Mouse (Mus musculus): ENCODE measurements around the gene Tbxas1. TPM values are rescaled to one million over a fixed set of nuclear protein-coding genes. Genes with fewer than 3 reads are reported as not detected.

Gene Tbxas1
- polyA plus RNA-seq, 1 experiment = 1.2 TPM

GRCm38 (mm10) chr6:38900073-38900472 is 24.9 kb downstream of the Tbxas1 start:
- no peaks in the 10 kb centered on the region for H3K4me1 ChIP-seq (ENCODE audit: control insufficient read depth, insufficient read depth, low read length)
- no peak for TF ChIP-seq CTCF (IDR thresholded peaks at IDR 0.05; ENCODE audit: borderline replicate concordance, insufficient read depth, low read depth, low read length)
- TF ChIP-seq POLR2A (IDR thresholded peaks at IDR 0.05; ENCODE audit: borderline replicate concordance, insufficient read depth, low read length) = no peak
- no peak overlapping the region for H3K4me3 ChIP-seq (replicated peaks; ENCODE audit: insufficient read depth, low read depth, low read length)
- H3K27ac ChIP-seq (ENCODE audit: insufficient read depth, low read length) = no peak overlapping the region
- WGBS = 95% methylated on average over 4 of the region's 4 CpGs
- H3K27me3 ChIP-seq (ENCODE audit: control insufficient read depth, insufficient read depth, low read length) = no peaks in the 10 kb centered on the region
- no peak for DNase-seq

DNA sequence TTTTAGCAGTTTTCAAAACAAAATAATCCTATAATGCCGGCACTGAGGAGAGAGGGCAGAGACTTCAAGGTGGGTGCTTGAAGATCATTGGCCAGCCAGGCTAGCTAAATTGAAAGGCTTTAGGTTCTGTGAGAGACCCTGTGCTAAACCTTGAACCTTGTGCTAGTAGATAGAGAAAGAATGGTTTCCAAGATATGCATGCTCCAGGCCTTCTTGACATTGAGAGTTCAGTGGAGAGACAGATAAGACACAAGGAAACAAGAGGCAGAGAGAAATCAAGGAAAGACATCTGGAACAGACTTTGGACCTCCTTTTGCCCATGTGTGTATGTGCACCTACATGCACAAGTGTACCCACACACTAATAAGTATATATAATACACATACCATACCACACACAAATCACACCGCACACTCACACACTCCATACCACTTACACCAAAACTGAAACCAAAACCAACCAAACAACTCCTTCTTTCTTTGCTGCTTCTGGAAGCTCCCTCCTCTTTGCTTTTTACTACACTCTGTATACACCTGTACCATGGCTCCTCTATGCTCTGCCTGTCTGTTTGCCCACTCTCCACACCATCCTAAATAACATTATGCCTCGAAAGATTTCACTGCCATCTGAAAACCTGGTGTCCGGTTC is 25.4 kb downstream of the Tbxas1 start:
- H3K4me1 ChIP-seq (ENCODE audit: control insufficient read depth, insufficient read depth, low read length) = no peaks in the 10 kb centered on the region
- no peaks in the 10 kb centered on the region for H3K27me3 ChIP-seq (ENCODE audit: control insufficient read depth, insufficient read depth, low read length)
- no peak overlapping the region for H3K4me3 ChIP-seq (replicated peaks; ENCODE audit: insufficient read depth, low read depth, low read length)
- 96% methylated on average over 4 of the region's 4 CpGs for WGBS
- no peak overlapping the region for H3K27ac ChIP-seq (ENCODE audit: insufficient read depth, low read length)
- no peak for TF ChIP-seq POLR2A (IDR thresholded peaks at IDR 0.05; ENCODE audit: borderline replicate concordance, insufficient read depth, low read length)
- no peak for TF ChIP-seq CTCF (IDR thresholded peaks at IDR 0.05; ENCODE audit: borderline replicate concordance, insufficient read depth, low read depth, low read length)
- DNase-seq = no peak

- WGBS = 86% methylated on average over 4 of the region's 4 CpGs
- DNase-seq = no peak
- Histone ChIP-seq H3K27ac (ENCODE audit: insufficient read depth, low read length) (no peak overlapping the region), H3K27me3 (ENCODE audit: control insufficient read depth, insufficient read depth, low read length) (no peaks in the 10 kb centered on the region), H3K4me1 (ENCODE audit: control insufficient read depth, insufficient read depth, low read length) (no peaks in the 10 kb centered on the region), H3K4me3 (replicated peaks; ENCODE audit: insufficient read depth, low read depth, low read length) (no peak overlapping the region)
- no peak for TF ChIP-seq POLR2A (IDR thresholded peaks at IDR 0.05; ENCODE audit: borderline replicate concordance, insufficient read depth, low read length)
- TF ChIP-seq CTCF (IDR thresholded peaks at IDR 0.05; ENCODE audit: borderline replicate concordance, insufficient read depth, low read depth, low read length) = no peak
Observed at GRCm38 (mm10) chr6:38901152-38901551, 25.9 kb downstream of the Tbxas1 start.

DNA sequence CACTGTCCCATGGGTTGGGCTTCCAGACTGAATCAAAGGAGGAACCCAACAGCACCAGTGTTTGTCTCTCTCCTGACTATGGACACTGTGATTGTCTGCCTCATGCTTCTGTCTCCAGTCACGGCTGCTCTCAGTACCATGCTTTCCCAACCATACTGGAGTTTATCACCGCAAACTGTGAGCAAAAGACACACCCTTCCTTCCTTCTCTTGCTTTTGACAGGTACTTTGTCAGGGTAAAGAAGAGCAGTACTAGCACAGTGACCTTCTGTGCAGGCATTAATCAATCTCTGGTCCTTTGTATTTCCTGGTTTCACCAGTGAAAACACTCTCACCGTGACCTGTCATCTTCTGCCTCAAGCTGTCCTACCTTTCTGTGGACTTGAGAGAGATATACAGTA is 26.4 kb downstream of the Tbxas1 start:
- H3K27me3 ChIP-seq (ENCODE audit: control insufficient read depth, insufficient read depth, low read length) = no peaks in the 10 kb centered on the region
- 94% methylated on average over 3 of the region's 3 CpGs for WGBS
- no peak overlapping the region for H3K27ac ChIP-seq (ENCODE audit: insufficient read depth, low read length)
- H3K4me1 ChIP-seq (ENCODE audit: control insufficient read depth, insufficient read depth, low read length) = no peaks in the 10 kb centered on the region
- no peak for DNase-seq
- TF ChIP-seq CTCF (IDR thresholded peaks at IDR 0.05; ENCODE audit: borderline replicate concordance, insufficient read depth, low read depth, low read length) (no peak), POLR2A (IDR thresholded peaks at IDR 0.05; ENCODE audit: borderline replicate concordance, insufficient read depth, low read length) (no peak)
- no peak overlapping the region for H3K4me3 ChIP-seq (replicated peaks; ENCODE audit: insufficient read depth, low read depth, low read length)

GRCm38 (mm10) chr6:38902820-38903439 is 27.7 kb downstream of the Tbxas1 start:
- Histone ChIP-seq H3K27ac (ENCODE audit: insufficient read depth, low read length) (no peak overlapping the region), H3K27me3 (ENCODE audit: control insufficient read depth, insufficient read depth, low read length) (no peaks in the 10 kb centered on the region), H3K4me3 (replicated peaks; ENCODE audit: insufficient read depth, low read depth, low read length) (no peak overlapping the region), H3K4me1 (ENCODE audit: control insufficient read depth, insufficient read depth, low read length) (no peaks in the 10 kb centered on the region)
- DNase-seq = no peak
- TF ChIP-seq POLR2A (IDR thresholded peaks at IDR 0.05; ENCODE audit: borderline replicate concordance, insufficient read depth, low read length) = no peak
- TF ChIP-seq CTCF (IDR thresholded peaks at IDR 0.05; ENCODE audit: borderline replicate concordance, insufficient read depth, low read depth, low read length) = no peak
- WGBS = 91% methylated on average over 10 of the region's 10 CpGs

DNA sequence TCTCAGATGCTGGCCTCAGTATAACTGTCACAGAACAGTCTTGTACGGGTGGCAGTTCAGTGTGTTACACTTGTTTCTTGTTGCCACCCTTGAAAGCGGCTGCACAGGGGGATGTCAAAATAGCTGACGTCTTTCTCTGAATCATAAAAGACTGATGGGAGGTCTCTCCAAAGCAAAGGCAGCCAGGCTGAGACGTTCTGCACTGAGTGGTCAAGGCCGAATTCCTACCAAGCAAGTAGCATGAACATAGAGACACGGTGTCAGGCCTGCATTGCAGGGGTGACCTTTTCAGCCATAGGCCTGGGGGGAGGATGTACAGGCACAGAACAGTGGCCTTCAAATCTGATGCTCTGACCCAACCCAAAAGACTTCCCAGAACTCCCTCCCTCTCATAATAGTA is 30.8 kb downstream of the Tbxas1 start:
- H3K27ac ChIP-seq (ENCODE audit: insufficient read depth, low read length) = no peak overlapping the region
- 69% methylated on average over 6 of the region's 6 CpGs for WGBS
- no peaks in the 10 kb centered on the region for H3K27me3 ChIP-seq (ENCODE audit: control insufficient read depth, insufficient read depth, low read length)
- H3K4me3 ChIP-seq (replicated peaks; ENCODE audit: insufficient read depth, low read depth, low read length) = no peak overlapping the region
- H3K4me1 ChIP-seq (ENCODE audit: control insufficient read depth, insufficient read depth, low read length) = no peaks in the 10 kb centered on the region
- no peak for DNase-seq
- no peak for TF ChIP-seq CTCF (IDR thresholded peaks at IDR 0.05; ENCODE audit: borderline replicate concordance, insufficient read depth, low read depth, low read length)
- no peak for TF ChIP-seq POLR2A (IDR thresholded peaks at IDR 0.05; ENCODE audit: borderline replicate concordance, insufficient read depth, low read length)

GRCm38 (mm10) chr6:38908401-38908800 is 33.2 kb downstream of the Tbxas1 start:
- Histone ChIP-seq H3K27me3 (ENCODE audit: control insufficient read depth, insufficient read depth, low read length) (no peaks in the 10 kb centered on the region), H3K4me1 (ENCODE audit: control insufficient read depth, insufficient read depth, low read length) (no peaks in the 10 kb centered on the region), H3K27ac (ENCODE audit: insufficient read depth, low read length) (no peak overlapping the region), H3K4me3 (replicated peaks; ENCODE audit: insufficient read depth, low read depth, low read length) (no peak overlapping the region)
- DNase-seq = no peak
- TF ChIP-seq POLR2A (IDR thresholded peaks at IDR 0.05; ENCODE audit: borderline replicate concordance, insufficient read depth, low read length) (no peak), CTCF (IDR thresholded peaks at IDR 0.05; ENCODE audit: borderline replicate concordance, insufficient read depth, low read depth, low read length) (no peak)
- 45% methylated on average over 6 of the region's 6 CpGs for WGBS

All from cerebellum, adult 2 months (tissue).